Mouse (Mus musculus) ES-CJ7 (cell line): Measurements from ENCODE around the gene Gls2.
A peak's percentile ranks its signal among the peaks of the same experiment; 100 is the strongest.
"Not testable (repeated sequence)": the region's sequence is repeated elsewhere in the genome, so short reads cannot be mapped to it uniquely, and the experiment has no call there.

Experiments used
- DNase-seq: peaks from one replicate; pipeline ENCODE4 v3.0.0; 2011; ENCODE audit warnings: low read depth, low spot score

The Gls2 gene

DNA sequence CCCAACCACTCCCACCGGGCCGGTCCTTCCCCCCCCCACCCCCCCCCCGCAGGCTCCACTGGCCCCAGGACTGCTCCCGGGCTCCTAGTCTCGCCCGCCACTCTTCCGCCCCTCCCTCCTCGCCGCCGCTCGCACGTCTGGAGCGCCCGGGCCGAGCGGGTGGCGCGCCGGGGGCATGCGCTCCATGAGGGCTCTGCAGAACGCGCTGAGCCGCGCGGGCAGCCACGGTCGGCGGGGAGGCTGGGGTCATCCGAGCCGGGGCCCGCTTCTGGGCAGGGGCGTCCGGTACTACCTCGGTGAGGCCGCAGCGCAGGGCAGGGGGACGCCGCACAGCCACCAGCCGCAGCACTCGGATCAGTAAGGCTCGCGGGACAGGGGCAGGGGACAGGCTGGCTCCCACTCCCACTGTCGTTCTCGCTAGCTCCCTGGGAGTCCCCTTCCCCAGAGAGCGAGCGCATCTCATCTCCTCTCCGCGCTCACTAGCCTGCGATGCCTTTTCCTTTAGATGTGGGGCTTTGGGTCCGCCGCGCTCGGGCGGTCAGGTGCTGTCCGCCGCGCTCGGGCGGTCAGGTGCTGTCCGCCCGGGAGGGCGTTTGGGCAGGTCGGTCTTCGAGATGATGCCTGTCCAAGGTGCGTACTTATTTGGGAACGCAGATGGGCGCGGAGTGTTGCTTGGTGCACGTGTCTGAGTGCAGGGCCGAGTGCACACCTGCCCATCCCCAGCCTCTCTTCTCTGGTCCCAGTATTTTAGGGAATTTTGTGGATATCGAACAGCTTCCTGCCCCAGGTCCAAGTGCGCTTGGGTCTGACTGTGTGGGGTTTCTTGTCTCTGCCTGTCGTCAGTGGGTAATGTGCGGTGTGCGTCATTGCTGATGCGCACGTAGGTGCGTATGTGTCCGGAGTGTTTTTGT is 549 bp downstream of the Gls2 start:
- DNase-seq: peak; percentile 52

DNA sequence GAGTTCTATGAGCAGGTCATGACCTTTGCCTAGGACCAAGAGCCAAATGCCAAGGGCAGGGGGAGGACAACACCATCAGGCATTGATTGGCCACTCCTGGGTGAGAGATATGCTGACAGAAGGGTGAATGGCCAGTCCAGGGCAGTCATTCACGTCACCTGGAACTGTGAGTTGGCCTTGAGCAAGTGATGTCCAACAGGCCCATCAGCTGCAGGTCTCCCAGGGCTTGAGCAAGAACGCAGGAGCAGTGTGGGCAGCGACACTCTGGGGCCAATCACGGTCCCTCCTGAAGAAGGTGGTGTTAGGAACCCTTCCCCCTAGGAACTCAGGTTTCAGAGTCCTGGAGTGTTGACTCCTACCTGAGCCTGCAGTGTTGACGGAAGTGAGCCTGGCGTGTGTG is 7.6 kb downstream of the Gls2 start:
- no peak for DNase-seq

DNA sequence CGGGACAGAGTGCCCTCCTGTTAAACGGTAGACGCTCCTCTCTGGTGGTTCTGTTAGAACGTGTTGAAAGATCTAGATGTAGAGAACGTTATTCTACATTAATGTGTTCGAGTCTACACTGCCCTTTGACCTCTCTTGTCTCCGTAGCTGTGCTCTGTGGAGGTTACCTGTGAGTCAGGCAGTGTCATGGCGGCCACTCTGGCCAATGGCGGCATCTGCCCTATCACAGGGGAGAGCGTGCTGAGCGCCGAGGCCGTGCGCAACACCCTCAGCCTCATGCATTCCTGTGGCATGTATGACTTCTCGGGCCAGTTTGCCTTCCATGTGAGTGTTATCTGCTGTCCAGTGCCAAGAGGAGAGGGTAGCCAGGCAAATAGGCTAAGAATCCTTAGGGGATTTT is 10.7 kb downstream of the Gls2 start:
- DNase-seq: peak; percentile 51

GRCm38 (mm10) chr10:128208326-128208725 is 14.1 kb downstream of the Gls2 start:
- DNase-seq: no peak

GRCm38 (mm10) chr10:128209311-128210009 is 15.2 kb downstream of the Gls2 start:
- DNase-seq: no peak

DNA sequence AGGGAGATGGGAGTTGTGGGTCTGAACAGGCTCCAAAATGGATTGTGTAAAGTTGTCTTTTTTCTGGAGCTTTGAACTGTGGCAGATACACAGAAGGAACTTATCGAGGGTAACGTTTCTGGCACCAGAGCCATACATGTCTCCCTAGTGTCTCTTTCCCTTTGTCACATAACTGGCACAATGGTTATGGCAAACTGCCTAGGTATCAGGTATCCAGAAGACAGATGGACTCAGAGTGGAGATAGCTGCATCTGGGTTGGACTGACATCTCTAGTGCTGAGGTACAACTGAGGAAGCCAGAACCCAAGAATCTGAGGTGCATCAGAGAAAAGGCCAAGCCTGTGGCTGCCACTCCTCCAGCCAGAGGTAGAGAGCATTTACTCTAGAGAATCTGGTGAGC is 15.9 kb downstream of the Gls2 start:
- DNase-seq: no peak

DNA sequence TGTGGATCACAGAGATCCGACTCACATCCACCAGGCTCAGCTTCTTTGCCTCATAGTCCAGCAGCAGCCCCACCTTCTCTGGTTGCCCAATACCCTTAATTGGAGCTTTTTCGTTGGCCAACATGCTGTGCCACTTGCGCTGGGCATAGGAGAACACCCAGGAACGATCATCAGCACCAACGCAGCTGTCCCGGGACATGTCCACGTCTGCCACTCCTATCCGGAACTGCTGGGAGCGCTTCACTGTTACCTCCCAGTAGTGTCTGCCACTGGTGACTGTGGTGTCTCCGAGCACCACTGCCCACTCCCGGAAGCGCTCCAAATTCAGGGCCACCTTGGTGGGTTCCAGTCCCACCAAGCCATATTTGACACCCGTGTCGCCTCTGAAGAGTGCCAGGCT is 16.7 kb downstream of the Gls2 start:
- no peak for DNase-seq

- peak; percentile 95 for DNase-seq
Measured at GRCm38 (mm10) chr10:128211390-128212108, 17.3 kb downstream of the Gls2 start, which contains the start of gene Spryd4. Gene Spryd4, minus strand, starts transcription at chr10:128211807.

GRCm38 (mm10) chr10:128212148-128212547 is 17.9 kb downstream of the Gls2 start:
- DNase-seq: no peak

- peak; percentile 71 for DNase-seq
Measured at GRCm38 (mm10) chr10:128212871-128213323, 18.6 kb downstream of the Gls2 start.

- not testable (repeated sequence) for DNase-seq
Measured at GRCm38 (mm10) chr10:128214112-128214511, 19.9 kb downstream of the Gls2 start.

DNA sequence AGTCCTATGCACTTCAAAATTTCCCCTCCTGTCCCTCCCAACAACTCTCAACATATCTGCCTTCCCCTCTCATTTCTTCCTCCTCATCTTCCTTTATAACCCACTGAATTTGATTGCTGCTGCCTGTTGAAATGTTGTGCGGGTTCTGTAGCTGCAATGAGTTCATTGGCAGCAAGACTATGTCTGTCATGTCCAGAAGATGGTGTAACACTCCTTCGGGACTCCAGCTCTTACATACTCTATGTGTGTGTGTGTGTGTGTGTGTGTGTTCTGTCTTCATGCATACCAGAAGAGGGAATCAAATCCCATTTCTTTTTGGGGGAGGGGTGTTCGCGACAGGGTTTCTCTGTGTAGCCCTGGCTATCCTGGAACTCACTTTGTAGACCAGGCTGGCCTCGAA is 20.7 kb downstream of the Gls2 start:
- DNase-seq: no peak

DNA sequence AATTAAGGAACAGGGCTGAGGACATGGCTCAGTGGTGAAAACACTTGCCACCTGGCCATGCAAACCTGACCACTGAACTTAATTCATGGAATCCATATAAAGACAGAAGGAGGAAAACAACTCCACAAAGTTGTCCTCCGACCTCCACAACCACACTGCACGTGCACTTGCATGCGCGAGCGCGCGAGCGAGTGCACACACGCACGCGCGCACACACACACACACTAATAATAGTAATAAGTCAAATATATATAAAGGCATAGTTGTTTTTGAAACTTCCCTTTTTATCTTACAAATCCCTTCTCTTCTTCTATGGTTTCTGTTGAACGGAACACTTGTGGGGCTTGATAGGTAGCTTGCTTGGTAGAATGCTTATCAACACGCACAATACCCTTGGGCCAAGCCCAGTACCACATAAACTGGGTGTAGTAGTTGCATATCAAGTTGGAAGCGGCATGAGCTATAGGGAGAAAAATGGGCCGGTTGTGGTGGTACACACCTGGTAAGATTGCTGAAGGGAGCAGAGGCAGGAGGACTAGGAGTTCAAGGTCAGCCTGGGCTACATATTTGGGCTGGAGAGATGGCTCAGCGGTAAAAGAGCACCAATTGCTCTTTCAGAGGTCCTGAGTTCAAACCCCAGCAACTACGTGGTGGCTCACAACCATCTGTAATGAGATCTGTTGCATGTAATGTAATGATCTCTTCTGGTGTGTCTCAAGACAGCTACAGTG is 24.3 kb downstream of the Gls2 start:
- no peak for DNase-seq

DNA sequence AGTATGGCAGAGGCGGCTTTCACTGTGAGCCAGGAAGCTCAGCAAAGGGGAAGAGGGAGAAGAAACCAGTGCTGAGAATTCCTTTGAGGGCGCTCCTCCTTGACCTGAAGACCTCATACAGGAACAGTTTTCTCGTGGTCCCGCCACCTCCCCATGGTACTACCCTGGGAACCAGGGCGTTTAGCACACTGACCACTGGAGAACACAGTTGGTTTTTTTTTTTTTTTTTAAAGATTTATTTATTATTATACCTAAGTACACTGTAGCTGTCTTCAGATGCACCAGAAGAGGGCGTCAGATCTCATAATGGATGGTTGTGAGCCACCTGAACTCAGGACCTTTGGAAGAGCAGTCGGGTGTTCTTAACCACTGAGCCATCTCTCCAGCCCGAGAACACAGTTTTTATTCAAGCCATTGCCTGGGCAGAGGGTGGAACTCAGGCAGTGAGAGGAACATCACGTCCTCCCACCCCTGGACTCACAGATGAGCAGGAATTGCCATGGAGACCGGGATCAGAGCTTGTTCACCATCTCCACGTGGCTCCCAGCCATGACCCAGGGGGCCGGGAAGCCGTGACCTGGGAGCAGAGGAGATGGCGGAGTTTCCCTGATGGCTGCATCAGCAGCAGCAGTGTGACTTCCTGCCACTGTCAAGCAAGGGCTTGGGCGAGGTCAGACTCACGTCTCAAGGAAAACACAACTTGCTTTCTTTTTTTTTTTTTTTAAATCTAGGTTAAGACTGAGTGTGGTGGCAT is 27.5 kb downstream of the Gls2 start:
- DNase-seq: no peak

DNA sequence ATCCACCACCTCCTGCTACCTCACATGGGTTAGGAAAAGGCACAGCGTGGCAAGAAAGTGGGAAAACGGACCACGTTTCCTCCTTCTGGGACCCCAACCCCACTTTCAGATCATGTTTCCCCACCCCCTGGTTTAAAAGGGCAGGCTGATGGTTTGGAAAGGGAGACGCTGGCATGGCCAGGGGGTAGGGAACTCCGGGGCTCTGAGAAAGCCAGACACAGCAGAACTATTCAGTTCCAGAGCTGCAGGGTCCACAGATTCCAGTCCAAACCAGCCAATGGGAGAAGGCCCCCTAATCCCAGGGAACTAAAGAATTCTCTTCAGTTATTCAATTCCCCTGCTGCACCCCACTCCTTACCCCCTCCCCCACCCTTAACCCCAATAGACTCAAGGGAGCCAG is 30.8 kb downstream of the Gls2 start:
- DNase-seq: no peak

GRCm38 (mm10) chr10:128225538-128225937 is 31.3 kb downstream of the Gls2 start, which contains the start of gene Mip:
Gene Mip, plus strand, starts transcription at chr10:128225838.
- no peak for DNase-seq

DNA sequence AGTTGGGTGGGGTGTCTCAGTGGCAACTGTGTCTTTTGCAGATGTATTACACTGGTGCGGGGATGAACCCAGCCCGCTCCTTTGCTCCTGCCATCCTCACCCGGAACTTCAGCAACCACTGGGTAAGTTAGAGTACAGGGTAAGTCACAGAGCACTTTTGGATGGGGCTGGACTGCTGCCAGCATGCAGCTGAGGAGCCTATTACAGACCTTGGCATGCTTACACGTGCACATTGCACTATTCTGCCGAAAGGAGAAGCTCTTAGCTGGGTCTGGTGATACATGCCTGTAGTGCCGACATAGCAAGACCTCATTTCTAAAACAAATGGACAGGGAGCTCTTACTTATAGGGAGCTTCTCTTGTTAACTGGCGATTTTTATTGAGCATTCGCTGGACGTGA is 33.3 kb downstream of the Gls2 start:
- no peak for DNase-seq

GRCm38 (mm10) chr10:128228009-128228408 is 33.8 kb downstream of the Gls2 start:
- DNase-seq: no peak

GRCm38 (mm10) chr10:128230582-128230981 is 36.3 kb downstream of the Gls2 start:
- DNase-seq: no peak

GRCm38 (mm10) chr10:128231146-128231545 is 36.9 kb downstream of the Gls2 start:
- DNase-seq: no peak
